Mouse (Mus musculus): ENCODE results near the gene Adgre1.

GRCm38 (mm10) chr17:57351107-57351506, 7.4 kb upstream of the Adgre1 start:
- TF ChIP-seq CTCF (conservative IDR thresholded peaks at IDR 0.05; ENCODE audit: insufficient read depth, insufficient read length, low read depth, low read length) (no peak), POLR2A (IDR thresholded peaks at IDR 0.05; ENCODE audit: low read depth, low read length) (no peak)
